Mouse (Mus musculus): Measurements from ENCODE around the gene C1qtnf1.

DNA sequence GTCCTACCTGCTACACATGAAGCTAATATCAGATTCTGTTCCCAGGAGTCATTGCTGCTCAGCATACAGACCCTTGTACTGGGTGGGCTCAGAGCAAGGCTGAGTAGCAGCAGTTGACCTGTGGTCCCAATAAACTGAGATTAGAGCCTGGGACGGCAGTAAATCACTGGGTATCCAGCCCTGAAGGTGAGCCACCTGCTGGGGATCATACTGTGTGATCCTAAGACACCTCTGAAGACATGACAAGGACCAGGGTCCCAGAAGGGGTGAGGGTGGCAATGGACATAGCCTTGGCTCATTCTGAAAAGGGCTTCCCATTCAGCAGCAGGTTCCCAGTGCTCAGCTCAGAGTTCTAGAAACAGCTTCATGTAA lies 17.9 kb upstream of the C1qtnf1 start:
- TF ChIP-seq CTCF (IDR thresholded peaks at IDR 0.05; ENCODE audit: control insufficient read depth, insufficient read depth, low read length) (no peak), POLR2A (IDR thresholded peaks at IDR 0.05; ENCODE audit: borderline replicate concordance, control insufficient read depth, low read depth, low read length) (no peak)

All from bone marrow, adult 2 months (tissue).